Mouse (Mus musculus) ES-Bruce4 (cell line): Measurements from ENCODE around the gene Bcl7b. TPM values are rescaled to one million over a fixed set of nuclear protein-coding genes. Genes with fewer than 3 reads are reported as not detected.

ENCODE experiments used
- H3K27ac ChIP-seq: 2 replicates; pipeline ENCODE4 v1.5.1; 2012; ENCODE audit warnings: low read length, inconsistent platforms; ENCODE audit not compliant: insufficient read depth
- H3K27me3 ChIP-seq: 2 replicates; pipeline ENCODE4 v1.6.1; 2012; ENCODE audit warnings: mild to moderate bottlenecking, low read length, inconsistent platforms; ENCODE audit not compliant: control insufficient read depth, poor library complexity, insufficient read depth, severe bottlenecking
- H3K36me3 ChIP-seq: 2 replicates; pipeline ENCODE4 v1.6.1; 2012; ENCODE audit warnings: inconsistent platforms, mild to moderate bottlenecking, low read length, moderate library complexity; ENCODE audit not compliant: control insufficient read depth, poor library complexity, insufficient read depth, severe bottlenecking
- H3K4me1 ChIP-seq: one replicate; pipeline ENCODE4 v1.8.1; 2011; ENCODE audit warnings: low read length; ENCODE audit not compliant: control insufficient read depth, insufficient read depth
- H3K4me3 ChIP-seq: 2 replicates; pipeline ENCODE4 v1.5.1; 2011; ENCODE audit warnings: low read depth, mild to moderate bottlenecking, low read length
- H3K9ac ChIP-seq: 2 replicates; pipeline ENCODE4 v1.6.1; 2012; ENCODE audit warnings: low read depth, mild to moderate bottlenecking, inconsistent platforms; ENCODE audit not compliant: poor library complexity, severe bottlenecking
- H3K9me3 ChIP-seq: replicated peaks from 2 replicates; pipeline ENCODE4 v1.6.1; 2012; ENCODE audit warnings: mild to moderate bottlenecking, low read length, inconsistent platforms; ENCODE audit not compliant: control insufficient read depth, poor library complexity, insufficient read depth, severe bottlenecking
- CTCF ChIP-seq: IDR thresholded peaks from one replicate; pipeline ENCODE4 v1.8.1; 2011; ENCODE audit warnings: low read depth, low read length
- EP300 ChIP-seq: IDR thresholded peaks from 2 replicates; pipeline ENCODE4 v1.6.1; 2011; ENCODE audit warnings: low read depth, low read length; ENCODE audit not compliant: insufficient read depth
- POLR2A ChIP-seq: IDR thresholded peaks from one replicate; pipeline ENCODE4 v1.8.1; 2011; ENCODE audit warnings: low read length; ENCODE audit not compliant: insufficient read depth
- polyA plus RNA-seq: library from polyadenylated mRNA; stranded (reverse); fragments of >200 nt; gene quantifications from 2 replicates; pipeline ENCODE4 v1.2.4, GENCODE M21; 2011; ENCODE audit warnings: low read depth; ENCODE audit not compliant: missing spikeins, insufficient read depth, insufficient read length

Gene Bcl7b
- polyA plus RNA-seq, 1 experiment: 19.5 TPM

DNA sequence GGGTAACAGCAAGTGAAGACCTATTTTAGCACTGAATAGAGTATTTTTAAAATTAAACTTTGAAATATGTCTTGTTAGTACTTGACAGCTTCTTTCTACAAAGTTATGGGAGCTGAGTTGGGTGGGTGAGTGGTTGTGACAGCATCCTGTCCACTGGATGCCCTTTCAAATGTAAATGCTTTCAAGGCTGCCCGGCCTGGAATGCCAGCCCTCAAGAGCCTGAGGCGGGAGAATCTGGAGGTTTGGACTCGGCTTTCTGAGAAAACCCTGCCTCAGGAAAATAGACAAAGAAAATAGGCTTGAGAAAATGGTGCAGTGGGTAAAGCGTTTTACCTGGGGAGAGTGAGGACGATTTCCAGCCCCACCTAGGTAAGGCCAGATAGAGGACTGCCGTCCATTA, 13.7 kb downstream of the Bcl7b start:
- TF ChIP-seq CTCF (no peak), POLR2A (no peak), EP300 (0 out of 2 replicates have a peak, but pooled peaks have one; percentile 23)
- Histone ChIP-seq H3K4me3 (no peak overlapping the region), H3K27me3 (no peaks in the 10 kb centered on the region), H3K9me3 (no peaks in the 10 kb centered on the region), H3K27ac (peak overlapping the region; percentile 71), H3K4me1 (peaks cover 6% of the 10 kb centered on the region), H3K36me3 (peaks cover 3% of the 10 kb centered on the region), H3K9ac (no peak overlapping the region)

DNA sequence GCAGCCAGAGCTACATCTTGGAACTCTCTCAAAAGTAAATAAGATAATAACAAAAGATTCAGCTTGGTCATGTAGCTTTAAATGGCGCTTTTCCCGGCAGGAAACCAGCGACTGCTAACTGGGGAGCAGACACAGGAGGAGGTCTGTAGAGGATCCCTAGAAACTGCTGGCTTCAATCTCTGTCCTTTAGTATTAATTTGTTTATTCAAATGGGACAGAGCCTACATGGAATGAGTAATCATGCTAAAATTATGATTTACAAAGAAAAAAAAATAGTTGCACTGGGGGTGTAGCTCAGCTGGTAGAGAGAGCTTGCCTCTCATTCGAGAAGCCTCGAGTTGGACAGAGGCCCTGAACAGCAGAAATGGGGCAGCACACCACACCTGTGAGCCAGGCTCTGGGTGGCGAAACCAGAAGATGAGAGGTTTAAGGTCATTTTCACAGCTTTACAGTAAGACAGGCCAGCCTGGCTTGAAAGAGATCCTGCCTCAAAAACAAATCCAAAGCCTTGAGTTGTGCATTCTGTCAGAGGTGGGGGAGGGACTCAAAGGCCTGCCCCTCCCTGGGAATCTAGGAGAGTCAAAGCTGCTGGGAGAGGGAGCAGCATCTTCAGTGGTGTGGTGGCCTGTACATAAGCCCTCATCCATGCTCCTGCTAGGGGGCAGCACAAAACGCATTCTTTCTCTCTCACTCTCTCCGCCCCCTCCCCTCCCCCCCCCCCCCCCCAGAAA, 15.2 kb downstream of the Bcl7b start:
- H3K9ac ChIP-seq: no peak overlapping the region
- peaks cover 3% of the 10 kb centered on the region for H3K36me3 ChIP-seq
- no peak overlapping the region for H3K4me3 ChIP-seq
- no peaks in the 10 kb centered on the region for H3K27me3 ChIP-seq
- no peaks in the 10 kb centered on the region for H3K9me3 ChIP-seq
- H3K27ac ChIP-seq: peak overlapping the region; percentile 20; the same call in 1 of the 2 replicates
- TF ChIP-seq POLR2A (no peak), CTCF (peak; percentile 44)
- H3K4me1 ChIP-seq: peaks cover 6% of the 10 kb centered on the region

DNA sequence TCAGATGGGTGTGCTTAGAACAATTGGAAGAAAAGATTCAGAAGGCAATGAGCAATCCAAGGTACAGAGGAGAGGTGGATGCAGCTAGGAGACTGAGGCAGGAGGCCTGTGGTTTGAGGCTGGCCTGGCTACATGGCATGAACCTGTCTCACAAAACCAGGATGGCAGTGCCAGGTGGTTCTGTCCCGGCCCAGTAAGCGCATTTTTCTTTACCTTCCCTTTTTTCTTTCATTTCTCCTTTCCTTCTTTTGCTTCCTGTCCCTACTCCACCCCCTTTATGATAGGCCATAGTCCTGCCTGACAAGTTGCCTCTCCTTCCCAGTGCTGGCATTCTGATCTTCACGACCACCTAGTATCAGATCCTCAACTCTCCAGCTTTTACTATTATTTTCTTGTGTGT, 16.9 kb downstream of the Bcl7b start:
- Histone ChIP-seq H3K36me3 (peaks cover 12% of the 10 kb centered on the region), H3K9me3 (no peaks in the 10 kb centered on the region), H3K4me3 (no peak overlapping the region), H3K9ac (no peak overlapping the region), H3K27me3 (no peaks in the 10 kb centered on the region), H3K4me1 (peaks cover 5% of the 10 kb centered on the region), H3K27ac (no peak overlapping the region)
- TF ChIP-seq CTCF (no peak), EP300 (no peak), POLR2A (no peak)

DNA sequence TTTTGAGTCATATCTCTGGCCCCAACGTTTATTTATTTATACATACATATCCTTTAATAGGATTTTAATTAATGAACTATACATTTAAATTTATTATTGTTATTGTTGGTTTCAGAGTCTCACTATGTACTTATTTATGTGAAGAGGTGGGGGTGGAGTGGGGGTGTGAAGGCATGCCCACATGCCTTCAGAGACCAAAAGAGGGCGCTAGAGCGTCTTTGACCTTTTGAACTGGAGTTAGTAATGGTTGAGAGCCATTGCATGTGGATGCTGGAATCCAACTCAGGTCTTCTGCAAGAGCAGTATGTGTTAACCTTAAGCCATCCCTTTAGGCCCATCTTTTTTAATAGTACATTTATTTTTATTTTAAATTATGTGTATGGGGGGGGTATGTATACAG, 17.5 kb downstream of the Bcl7b start:
- Histone ChIP-seq H3K4me3 (no peak overlapping the region), H3K4me1 (peaks cover 5% of the 10 kb centered on the region), H3K9ac (no peak overlapping the region), H3K36me3 (peaks cover 13% of the 10 kb centered on the region), H3K9me3 (no peaks in the 10 kb centered on the region), H3K27me3 (no peaks in the 10 kb centered on the region), H3K27ac (no peak overlapping the region)
- TF ChIP-seq CTCF (peak; percentile 66), EP300 (no peak), POLR2A (no peak)

DNA sequence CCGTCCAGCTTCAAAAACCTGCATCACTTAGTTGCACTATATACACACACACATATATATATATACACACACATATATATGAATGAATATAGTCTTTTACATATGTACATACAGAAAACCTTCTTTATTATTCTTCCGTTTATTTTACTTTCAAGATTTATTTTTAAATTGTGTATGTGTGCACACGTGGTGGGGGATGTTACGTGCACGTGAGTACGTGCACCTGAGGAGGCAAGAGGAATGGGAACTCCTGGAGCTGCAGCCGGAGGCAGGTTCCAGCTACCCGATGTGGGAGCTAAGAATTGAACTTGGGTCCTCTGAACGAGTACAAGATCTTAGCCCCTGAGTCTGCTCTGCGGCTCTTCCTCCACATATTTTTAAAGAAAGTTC, 18.1 kb downstream of the Bcl7b start:
- Histone ChIP-seq H3K4me3 (peak overlapping the region; percentile 81), H3K27ac (peak overlapping the region; percentile 84), H3K9me3 (no peaks in the 10 kb centered on the region), H3K27me3 (no peaks in the 10 kb centered on the region), H3K9ac (peak overlapping the region; percentile 89), H3K4me1 (peaks cover 5% of the 10 kb centered on the region), H3K36me3 (peaks cover 13% of the 10 kb centered on the region)
- TF ChIP-seq CTCF (no peak), EP300 (no peak), POLR2A (no peak)

DNA sequence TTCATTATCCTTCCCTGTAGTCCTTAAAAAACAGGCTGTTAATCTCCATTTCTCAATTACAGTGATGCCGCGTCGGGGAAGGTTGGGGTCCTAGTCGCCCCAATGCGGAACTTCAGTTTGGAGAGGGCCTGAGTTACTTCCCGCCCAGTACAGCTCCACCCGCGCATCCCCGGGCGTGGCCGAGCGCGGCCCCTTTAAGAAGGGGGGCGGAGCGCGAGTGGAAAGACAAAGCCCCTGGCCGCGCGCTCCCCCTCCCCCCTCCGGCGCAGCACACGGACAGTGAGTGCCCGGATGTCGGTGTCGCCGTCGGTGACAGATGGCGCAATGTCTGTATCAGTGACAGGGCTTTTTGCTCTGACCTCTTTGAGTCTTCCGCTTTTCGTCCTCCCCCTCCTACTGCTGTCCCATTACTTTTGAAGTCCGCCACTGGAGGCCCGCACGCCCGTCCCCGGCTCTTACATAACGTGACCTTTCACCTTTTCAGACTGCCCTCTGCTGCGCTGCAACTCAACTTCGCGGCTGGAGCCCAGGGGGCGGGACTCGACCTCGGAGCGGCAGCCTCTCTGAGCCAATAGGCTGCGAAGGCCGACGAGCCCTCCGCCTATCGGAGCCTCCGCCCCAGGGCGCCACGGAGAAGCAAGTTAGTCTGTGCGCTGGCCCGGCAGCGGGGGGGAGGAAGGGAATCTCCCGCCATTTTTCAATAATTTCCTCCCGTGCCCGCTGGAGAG, 18.7 kb downstream of the Bcl7b start, which contains the start of gene Baz1b:
Gene Baz1b (plus strand): TSS at position 644 of the 728 bp plus-strand sequence.
- Histone ChIP-seq H3K27ac (peak within 1 kb of the TSS; percentile 86), H3K36me3 (peaks cover 10% of the 10 kb centered on the region)

More for the DNA sequence above, 18.7 kb downstream of the Bcl7b start, which contains the start of gene Baz1b:
- no peak for TF ChIP-seq POLR2A
- TF ChIP-seq CTCF: no peak
- peak; percentile 64; the same call in 1 of the 2 replicates for TF ChIP-seq EP300
- Histone ChIP-seq H3K9ac (peak within 1 kb of the TSS; percentile 89), H3K27me3 (no peaks in the 10 kb centered on the region), H3K9me3 (no peaks in the 10 kb centered on the region), H3K4me3 (peak within 1 kb of the TSS; percentile 81), H3K4me1 (peaks cover 2% of the 10 kb centered on the region)
